Mouse (Mus musculus) limb, embryonic 15.5 days (tissue): ENCODE data around the gene Slc22a1. TPM values are rescaled to one million over a fixed set of nuclear protein-coding genes. Genes with fewer than 3 reads are reported as not detected.

Experiments
- ATAC-seq: fragments of 200-750 bp; cut with Nextera tagmentation; 2 replicates; pipeline ENCODE4 v1.8.0; 2017; ENCODE audit warnings: low read depth, moderate TSS enrichment; ENCODE audit not compliant: insufficient number of reproducible peaks, low FRiP score, low TSS enrichment
- H3K27ac ChIP-seq: fragments of 300-500 bp; sonication (generic); 2 replicates; pipeline ENCODE4 v1.5.1; 2015; ENCODE audit warnings: moderate library complexity, mild to moderate bottlenecking, inconsistent platforms
- H3K27me3 ChIP-seq: fragments of 300-500 bp; sonication (generic); 2 replicates; pipeline ENCODE4 v1.6.1; 2015; ENCODE audit warnings: inconsistent platforms
- H3K36me3 ChIP-seq: fragments of 300-500 bp; sonication (generic); 2 replicates; pipeline ENCODE4 v1.6.1; 2015; ENCODE audit warnings: inconsistent platforms
- H3K4me1 ChIP-seq: fragments of 300-500 bp; sonication (generic); 2 replicates; pipeline ENCODE4 v1.6.1; 2015; ENCODE audit warnings: inconsistent platforms
- H3K4me2 ChIP-seq: fragments of 300-500 bp; sonication (generic); 2 replicates; pipeline ENCODE4 v1.6.1; 2015; ENCODE audit warnings: mild to moderate bottlenecking, inconsistent platforms
- H3K4me3 ChIP-seq: fragments of 300-500 bp; sonication (generic); 2 replicates; pipeline ENCODE4 v1.5.1; 2015; ENCODE audit warnings: mild to moderate bottlenecking, inconsistent platforms
- H3K9ac ChIP-seq: fragments of 300-500 bp; sonication (generic); 2 replicates; pipeline ENCODE4 v1.6.1; 2015; ENCODE audit warnings: inconsistent platforms
- H3K9me3 ChIP-seq: fragments of 300-500 bp; sonication (generic); 2 replicates; pipeline ENCODE4 v1.6.1; 2016; ENCODE audit warnings: inconsistent platforms
- WGBS: fragments of 180-500 bp; shearing (Covaris S2); methylation state at CpG from one replicate; pipeline ENCODE4 v1.1.7; 2015; 5-methylcytosine and 5-hydroxymethylcytosine counted together
- polyA plus RNA-seq: library from polyadenylated mRNA; unstranded; fragments of >200 nt; fragmentation: Nextera tagmentation; extraction: Ambion mirVana; gene quantifications from 2 replicates; pipeline ENCODE4 v1.2.1, GENCODE M21; 2015

The Slc22a1 gene
- polyA plus RNA-seq, 1 experiment from 2014 or later = not detected

DNA sequence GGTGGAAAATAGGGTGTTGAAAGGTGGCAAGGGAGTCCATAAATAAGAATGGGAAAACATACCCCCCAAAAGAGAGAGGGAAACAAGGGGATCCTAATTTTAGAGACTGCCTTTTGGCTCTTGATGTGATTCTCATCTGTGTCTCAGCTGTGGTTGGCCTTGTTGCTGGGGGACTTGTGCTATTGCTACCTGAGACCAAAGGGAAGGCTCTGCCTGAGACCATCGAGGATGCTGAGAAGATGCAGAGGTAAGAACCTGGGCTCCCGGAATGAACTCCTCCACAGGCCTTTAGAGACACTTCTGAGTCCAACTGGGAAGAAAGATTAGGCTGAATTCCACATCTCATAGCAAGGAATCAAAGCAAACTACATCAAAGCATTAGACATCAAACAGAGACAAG, 56.0 kb downstream of the Slc22a1 start:
- Histone ChIP-seq H3K4me2 (no peak overlapping the region), H3K36me3 (no peaks in the 10 kb centered on the region), H3K9ac (no peak overlapping the region), H3K27me3 (no peaks in the 10 kb centered on the region), H3K9me3 (no peaks in the 10 kb centered on the region), H3K27ac (no peak overlapping the region), H3K4me3 (no peak overlapping the region), H3K4me1 (no peaks in the 10 kb centered on the region)
- 77% methylated on average over 2 of the region's 2 CpGs for WGBS
- ATAC-seq = no peak

DNA sequence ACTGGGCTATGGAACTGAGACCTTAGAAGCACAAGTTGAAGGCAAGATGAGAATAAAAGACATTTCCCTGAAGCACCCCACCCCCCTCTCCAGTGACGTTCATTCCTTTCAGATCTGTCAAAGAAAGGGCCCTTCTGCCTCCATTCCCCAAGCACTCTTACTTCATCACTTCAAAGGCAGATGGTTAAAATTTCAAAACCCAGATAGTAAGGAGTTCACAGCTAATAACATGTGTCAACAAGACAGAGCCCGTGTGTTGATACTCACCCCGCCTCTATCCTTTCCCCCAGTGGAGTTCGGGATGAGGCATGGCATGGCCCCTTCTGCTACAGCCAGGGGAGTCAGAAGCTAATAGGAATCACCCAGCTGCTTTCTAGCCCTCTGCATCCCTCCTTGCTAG, 60.2 kb downstream of the Slc22a1 start:
- Histone ChIP-seq H3K4me3 (no peak overlapping the region), H3K4me2 (no peak overlapping the region), H3K9ac (no peak overlapping the region), H3K9me3 (no peaks in the 10 kb centered on the region), H3K27ac (no peak overlapping the region), H3K36me3 (no peaks in the 10 kb centered on the region), H3K4me1 (no peaks in the 10 kb centered on the region), H3K27me3 (no peaks in the 10 kb centered on the region)
- no peak for ATAC-seq
- 45% methylated on average over 4 of the region's 4 CpGs for WGBS

DNA sequence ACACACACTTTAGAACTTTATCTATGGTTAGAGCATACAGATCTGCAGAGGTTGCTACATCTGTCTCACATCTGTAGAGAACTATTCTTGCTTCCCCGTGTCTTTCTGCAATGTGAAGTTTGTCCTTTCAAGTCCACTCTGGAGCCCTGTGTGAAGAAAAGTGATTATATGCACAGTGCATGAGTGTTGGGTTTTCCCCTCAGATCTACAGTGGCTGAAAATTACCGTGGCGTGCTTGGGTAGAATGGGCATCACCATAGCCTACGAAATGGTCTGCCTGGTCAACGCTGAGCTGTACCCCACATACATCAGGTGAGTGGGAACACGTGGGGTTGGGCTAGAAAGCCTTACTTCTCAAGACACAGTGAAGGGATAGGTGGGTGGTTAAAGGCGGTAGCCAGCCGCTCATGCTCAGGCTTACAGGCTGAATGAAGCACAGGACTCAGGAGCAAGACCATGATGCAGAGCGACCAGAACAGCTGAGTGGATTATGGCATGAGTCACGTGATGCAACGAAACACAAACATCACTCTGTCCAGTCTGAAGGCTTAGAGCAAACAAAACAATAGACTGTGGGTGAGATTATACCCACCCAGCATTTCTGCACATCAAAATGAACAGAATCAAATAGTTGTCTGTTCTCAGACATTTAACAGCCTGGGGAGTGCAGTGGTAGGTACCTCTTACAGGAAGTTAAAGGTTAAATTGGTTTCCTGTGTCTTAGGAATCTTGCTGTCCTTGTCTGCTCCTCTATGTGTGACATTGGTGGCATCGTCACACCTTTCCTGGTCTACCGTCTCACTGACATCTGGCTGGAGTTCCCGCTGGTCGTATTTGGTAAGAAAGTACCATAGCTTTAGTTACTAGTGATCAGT, 60.9 kb downstream of the Slc22a1 start:
- Histone ChIP-seq H3K27me3 (no peaks in the 10 kb centered on the region), H3K27ac (no peak overlapping the region), H3K4me2 (no peak overlapping the region), H3K9me3 (no peaks in the 10 kb centered on the region), H3K4me3 (no peak overlapping the region), H3K36me3 (no peaks in the 10 kb centered on the region), H3K4me1 (no peaks in the 10 kb centered on the region), H3K9ac (no peak overlapping the region)
- WGBS = 84% methylated on average over 15 of the region's 15 CpGs
- no peak for ATAC-seq

- H3K27me3 ChIP-seq = no peaks in the 10 kb centered on the region
- no peak overlapping the region for H3K4me2 ChIP-seq
- no peaks in the 10 kb centered on the region for H3K36me3 ChIP-seq
- no peak overlapping the region for H3K27ac ChIP-seq
- no peak overlapping the region for H3K9ac ChIP-seq
- no peaks in the 10 kb centered on the region for H3K9me3 ChIP-seq
- no peak for ATAC-seq
- no peak overlapping the region for H3K4me3 ChIP-seq
- no peaks in the 10 kb centered on the region for H3K4me1 ChIP-seq
Measured at GRCm38 (mm10) chr17:12607202-12607601, 68.4 kb downstream of the Slc22a1 start.

DNA sequence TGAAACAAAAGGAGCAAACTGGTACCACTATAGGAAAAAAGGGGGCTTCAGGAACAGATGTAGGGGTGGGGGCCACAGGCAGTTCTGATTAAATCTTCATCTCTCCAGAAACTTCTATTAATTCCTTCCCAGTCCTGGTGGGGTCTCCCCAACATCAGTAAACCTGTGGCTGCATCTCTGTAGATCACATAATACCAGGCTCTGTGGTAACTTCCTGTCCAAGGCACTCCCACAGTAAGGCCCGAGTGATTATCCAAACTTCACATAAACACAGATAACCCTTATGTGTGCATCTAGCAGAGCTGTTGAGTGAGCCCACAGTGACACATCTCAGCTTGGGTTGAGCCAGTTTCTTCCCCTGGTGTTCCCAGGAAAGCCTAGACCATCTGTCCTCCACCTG, 69.0 kb downstream of the Slc22a1 start:
- Histone ChIP-seq H3K36me3 (no peaks in the 10 kb centered on the region), H3K4me1 (no peaks in the 10 kb centered on the region), H3K4me2 (no peak overlapping the region), H3K27ac (no peak overlapping the region), H3K27me3 (no peaks in the 10 kb centered on the region), H3K4me3 (no peak overlapping the region), H3K9ac (no peak overlapping the region), H3K9me3 (no peaks in the 10 kb centered on the region)
- WGBS = 21% methylated on average over 1 of the region's 1 CpGs
- no peak for ATAC-seq

Other genes starting within 250 kb of the Slc22a1 start
- gene Slc22a3, start 168.1 kb downstream of the Slc22a1 start, polyA plus RNA-seq = 1.1 and 2.1 TPM in 2 replicates
- not detected in 2 replicates for gene Slc22a2, start 91.7 kb downstream of the Slc22a1 start, polyA plus RNA-seq
- gene Igf2r, start 93.8 kb upstream of the Slc22a1 start, polyA plus RNA-seq = 45.0 TPM in 2 replicates
- gene Mas1, start 192.3 kb upstream of the Slc22a1 start, polyA plus RNA-seq = 0.92 and 1.5 TPM in 2 replicates
- gene Mrgprh, start 200.2 kb upstream of the Slc22a1 start, polyA plus RNA-seq = 0.17 and 0.29 TPM in 2 replicates
- gene Pnldc1, start 234.4 kb upstream of the Slc22a1 start, polyA plus RNA-seq = 1.6 and 2.2 TPM in 2 replicates
- 354 and 369 TPM in 2 replicates for gene Tcp1, start 239.9 kb upstream of the Slc22a1 start, polyA plus RNA-seq
- gene Mrpl18, start 240.5 kb upstream of the Slc22a1 start, polyA plus RNA-seq = 132 and 136 TPM in 2 replicates